Mouse (Mus musculus): ENCODE results near the gene Man2b1. TPM values are rescaled to one million over a fixed set of nuclear protein-coding genes. Genes with fewer than 3 reads are reported as not detected.
"Not testable (repeated sequence)": the region's sequence is repeated elsewhere in the genome, so short reads cannot be mapped to it uniquely, and the experiment has no call there.

The Man2b1 gene
- total RNA-seq, 2 experiments from 2014 or later = 33.8 to 34.5 TPM

GRCm38 (mm10) chr8:85073041-85073612, 9.9 kb upstream of the Man2b1 start:
- no peak for DNase-seq (ENCODE audit: low spot score in 2 of 2)

GRCm38 (mm10) chr8:85074167-85074566, 8.9 kb upstream of the Man2b1 start:
- DNase-seq (ENCODE audit: low spot score in 2 of 2) = no peak

DNA sequence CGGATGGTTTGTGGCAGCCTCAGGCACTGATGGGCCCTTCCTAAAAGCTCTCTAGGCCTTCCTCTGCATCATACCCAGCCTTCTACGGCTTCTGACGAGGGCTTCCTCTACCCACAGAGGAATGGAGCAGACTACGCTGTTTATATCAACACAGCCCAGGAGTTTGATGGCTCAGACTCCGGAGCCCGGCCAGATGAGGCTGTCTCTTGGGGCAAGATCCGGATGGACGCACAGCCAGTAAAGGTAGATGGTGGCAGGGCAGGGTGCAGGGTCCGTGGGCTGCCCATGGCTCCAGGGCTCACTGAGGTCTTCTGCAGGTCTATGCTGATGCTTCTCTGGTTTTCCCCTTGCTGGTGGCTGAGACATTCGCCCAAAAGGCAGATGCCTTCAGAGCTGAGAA, 8.5 kb upstream of the Man2b1 start:
- no peak for DNase-seq (ENCODE audit: low spot score in 2 of 2)

DNA sequence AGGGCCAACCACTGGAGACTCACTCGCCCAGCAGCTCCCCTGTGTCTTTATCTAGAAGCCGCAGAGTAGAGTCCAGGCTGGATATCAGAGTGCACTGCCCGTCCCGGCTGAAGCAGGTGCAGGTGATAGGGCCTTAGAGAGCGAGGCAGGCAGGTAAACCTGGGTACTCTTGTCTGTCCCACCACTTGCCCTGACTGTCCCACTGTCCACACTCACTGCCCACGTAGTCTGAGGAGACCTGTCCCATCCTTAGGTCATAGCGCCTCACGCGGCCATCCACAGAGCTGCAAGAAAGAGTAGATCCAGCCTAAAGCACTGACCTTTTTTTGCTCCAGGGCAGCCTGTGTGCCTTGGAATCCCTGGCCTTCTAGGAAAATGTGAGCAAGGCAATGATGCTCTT, 7.1 kb upstream of the Man2b1 start:
- DNase-seq (ENCODE audit: low spot score in 2 of 2) = no peak

- DNase-seq (ENCODE audit: low spot score in 2 of 2) = peak; percentile 75 to 91
Measured at GRCm38 (mm10) chr8:85076993-85077392, 6.1 kb upstream of the Man2b1 start.

GRCm38 (mm10) chr8:85080214-85080531, 2.9 kb upstream of the Man2b1 start:
- no peak for DNase-seq (ENCODE audit: low spot score in 2 of 2)

DNA sequence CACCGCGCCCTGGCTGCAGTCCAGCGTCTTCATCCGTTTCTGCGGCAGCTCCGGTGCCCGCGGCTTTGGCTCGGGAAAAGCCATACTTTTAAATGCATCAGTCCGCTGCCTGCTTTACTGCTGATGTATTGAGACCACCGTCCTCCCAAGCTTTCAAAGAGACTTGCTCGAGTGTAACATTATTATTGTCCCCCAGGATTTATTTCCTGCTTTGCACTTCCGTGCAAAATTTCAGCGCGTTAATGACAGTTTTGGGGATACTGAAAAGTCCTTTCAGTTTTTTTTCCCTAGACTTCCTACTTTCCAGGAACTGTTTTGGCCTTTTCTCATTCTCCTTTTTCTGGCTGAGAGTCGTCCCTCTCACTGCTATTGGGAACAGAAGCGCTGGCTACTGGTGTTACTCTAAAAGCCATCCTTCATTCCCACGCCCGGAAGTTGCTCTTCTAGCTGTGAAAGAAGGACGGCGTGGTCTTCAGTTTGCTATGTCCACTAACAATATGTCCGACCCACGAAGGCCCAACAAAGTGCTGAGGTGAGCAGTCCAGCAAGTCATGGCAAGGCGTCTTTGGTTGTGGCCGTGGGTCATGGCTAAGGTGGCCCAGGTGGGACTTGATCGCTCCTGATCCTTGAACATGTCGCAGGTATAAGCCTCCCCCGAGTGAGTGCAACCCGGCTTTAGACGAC, 2.4 kb upstream of the Man2b1 start, which contains the start of gene Wdr83os:
TSS of gene Wdr83os (plus strand) at position 209 of the 684 bp plus-strand sequence.
- DNase-seq (ENCODE audit: low spot score in 2 of 2) = peak in 1 of 2 experiments; percentile 67

DNA sequence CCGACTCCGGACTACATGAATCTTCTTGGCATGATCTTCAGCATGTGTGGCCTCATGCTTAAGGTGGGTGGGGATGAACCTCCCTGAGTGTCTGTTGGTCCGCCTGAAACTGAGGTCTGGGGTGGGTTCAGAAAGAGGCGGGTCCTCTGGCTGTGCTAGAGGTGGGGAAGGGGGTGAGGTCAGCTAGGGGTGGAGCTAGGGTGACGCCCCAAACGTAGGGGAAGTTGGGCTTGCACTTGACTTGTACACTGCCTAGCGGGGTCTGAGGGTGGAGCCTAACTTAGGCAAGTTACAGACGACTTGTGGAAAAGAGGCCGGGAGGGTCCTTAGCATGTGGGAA, 1.9 kb upstream of the Man2b1 start, which contains the start of gene Wdr83:
TSS of gene Wdr83 (minus strand) at position 91 of the 340 bp plus-strand sequence.
- no peak for DNase-seq (ENCODE audit: low spot score in 2 of 2)

DNA sequence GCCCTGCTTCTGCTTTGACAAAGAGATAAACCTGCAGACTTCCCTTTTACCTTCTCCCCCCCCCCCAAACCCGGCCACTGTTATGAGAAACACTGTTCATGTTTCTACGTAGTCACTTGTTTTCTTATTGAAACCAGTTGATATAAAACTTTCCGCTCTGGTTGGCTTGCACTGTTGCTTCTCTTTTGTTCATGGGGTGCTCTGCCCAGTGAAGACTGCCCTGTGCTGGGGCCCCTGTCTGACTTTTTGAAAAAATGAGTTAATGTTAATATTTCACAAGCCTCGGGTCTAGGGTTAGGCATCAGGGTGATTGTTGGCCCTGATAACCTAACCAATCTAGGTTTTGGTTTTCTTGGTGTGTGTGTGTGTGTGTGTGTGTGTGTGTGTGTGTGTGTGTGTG, 901 bp upstream of the Man2b1 start:
- not testable (repeated sequence) for DNase-seq (ENCODE audit: low spot score in 2 of 2)

GRCm38 (mm10) chr8:85084633-85085032, 1.6 kb downstream of the Man2b1 start:
- no peak for DNase-seq (ENCODE audit: low spot score in 2 of 2)

- no peak for DNase-seq (ENCODE audit: low spot score in 2 of 2)
Measured at GRCm38 (mm10) chr8:85086238-85086637, 3.2 kb downstream of the Man2b1 start.

DNA sequence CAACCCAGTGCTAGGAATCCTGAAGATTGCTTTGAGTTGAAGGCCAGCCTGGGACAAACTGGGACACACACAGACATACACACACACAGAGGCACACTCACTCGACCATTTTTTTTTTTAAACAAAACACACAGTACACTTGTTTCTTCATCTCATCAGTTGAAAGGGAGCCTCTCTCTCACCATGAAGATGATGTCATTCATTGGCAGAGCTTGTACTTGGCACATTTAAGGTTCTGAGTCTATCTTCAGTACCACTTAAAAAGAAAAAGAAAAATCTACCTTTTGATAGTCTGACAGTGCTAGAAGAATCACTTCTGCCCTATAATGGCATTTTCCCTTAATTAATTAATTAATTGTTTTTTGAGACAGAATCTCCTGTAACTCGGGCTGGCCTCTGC, 5.7 kb downstream of the Man2b1 start:
- DNase-seq (ENCODE audit: low spot score in 2 of 2) = no peak

GRCm38 (mm10) chr8:85090856-85091255, 7.8 kb downstream of the Man2b1 start:
- DNase-seq (ENCODE audit: low spot score in 2 of 2) = no peak

- DNase-seq (ENCODE audit: low spot score in 2 of 2) = no peak
Measured at GRCm38 (mm10) chr8:85091526-85092090, 8.5 kb downstream of the Man2b1 start.

DNA sequence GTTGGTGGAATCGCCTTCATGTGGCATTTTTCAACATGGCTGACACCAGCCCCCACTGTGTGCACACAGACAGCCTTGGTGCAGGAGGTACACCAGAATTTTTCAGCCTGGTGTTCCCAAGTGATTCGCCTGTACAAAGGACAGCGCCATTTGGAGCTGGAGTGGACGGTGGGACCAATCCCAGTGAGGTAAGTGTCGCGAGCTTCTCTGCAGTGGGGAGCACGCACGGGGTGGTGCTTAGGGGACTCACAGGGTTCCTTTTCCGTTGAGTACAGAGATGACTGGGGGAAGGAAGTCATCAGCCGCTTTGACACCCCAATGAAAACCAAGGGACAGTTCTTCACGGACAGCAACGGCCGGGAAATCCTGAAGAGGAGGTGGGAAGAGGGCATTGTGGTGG, 12.0 kb downstream of the Man2b1 start:
- no peak for DNase-seq (ENCODE audit: low spot score in 2 of 2)

GRCm38 (mm10) chr8:85095566-85095965, 12.5 kb downstream of the Man2b1 start:
- DNase-seq (ENCODE audit: low spot score in 2 of 2) = no peak

DNA sequence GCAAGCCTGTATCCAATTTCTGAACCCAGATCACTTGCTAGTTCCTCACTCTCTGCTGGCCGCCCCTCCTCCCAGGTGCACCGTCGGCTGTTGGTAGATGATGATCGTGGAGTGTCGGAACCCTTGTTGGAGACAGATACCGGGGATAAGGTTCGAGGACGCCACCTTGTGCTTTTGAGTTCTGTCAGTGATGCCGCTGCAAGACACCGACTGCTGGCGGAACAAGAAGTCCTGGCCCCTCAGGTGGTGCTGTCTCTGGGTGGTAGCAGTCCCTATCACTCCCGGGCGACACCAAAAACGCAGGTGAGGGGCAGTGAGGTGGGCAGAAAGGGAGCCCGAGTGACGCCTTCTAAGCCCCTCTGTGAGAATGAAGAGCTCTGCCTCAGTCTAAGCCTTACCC, 13.1 kb downstream of the Man2b1 start:
- no peak for DNase-seq (ENCODE audit: low spot score in 2 of 2)

- DNase-seq (ENCODE audit: low spot score in 2 of 2) = no peak
Measured at GRCm38 (mm10) chr8:85096850-85097249, 13.8 kb downstream of the Man2b1 start.

- no peak for DNase-seq (ENCODE audit: low spot score in 2 of 2)
Measured at GRCm38 (mm10) chr8:85100076-85100665, 17.1 kb downstream of the Man2b1 start.

GRCm38 (mm10) chr8:85113241-85113640, 30.2 kb downstream of the Man2b1 start:
- no peak for DNase-seq (ENCODE audit: low spot score in 2 of 2)

DNA sequence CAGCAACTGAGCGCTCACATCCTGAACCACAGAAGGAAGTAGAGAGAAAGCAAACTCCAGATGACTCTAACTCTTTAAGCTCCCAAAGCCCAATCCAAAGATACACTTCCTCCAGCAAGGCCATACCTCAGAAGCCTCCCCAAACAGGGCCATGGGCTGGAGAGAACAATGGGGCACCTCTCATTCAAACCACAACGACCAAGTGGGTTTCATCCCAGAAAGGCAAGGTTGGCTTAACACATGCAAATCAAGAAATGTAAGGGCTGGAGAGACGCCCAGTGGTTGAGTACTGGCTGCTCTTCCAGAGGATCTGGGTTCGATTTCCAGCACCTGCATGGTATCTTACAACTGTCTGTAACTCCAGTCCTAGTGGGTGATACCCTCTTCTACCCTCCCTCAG, 32.4 kb downstream of the Man2b1 start:
- no peak for DNase-seq (ENCODE audit: low spot score in 2 of 2)

GRCm38 (mm10) chr8:85116984-85117383, 33.9 kb downstream of the Man2b1 start:
- no peak for DNase-seq (ENCODE audit: low spot score in 2 of 2)

Data from layer of hippocampus, adult 18-20 months (tissue).